Mouse (Mus musculus): ENCODE measurements at regions not wholly inside any gene's neighbourhood (a gene's known extent, or its start where the extent isn't known, plus 50 kb on each side); places are given as distances from the start of the nearest gene placed in this dataset.
"Not testable (repeated sequence)": the region's sequence is repeated elsewhere in the genome, so short reads cannot be mapped to it uniquely, and the experiment has no call there.

DNA sequence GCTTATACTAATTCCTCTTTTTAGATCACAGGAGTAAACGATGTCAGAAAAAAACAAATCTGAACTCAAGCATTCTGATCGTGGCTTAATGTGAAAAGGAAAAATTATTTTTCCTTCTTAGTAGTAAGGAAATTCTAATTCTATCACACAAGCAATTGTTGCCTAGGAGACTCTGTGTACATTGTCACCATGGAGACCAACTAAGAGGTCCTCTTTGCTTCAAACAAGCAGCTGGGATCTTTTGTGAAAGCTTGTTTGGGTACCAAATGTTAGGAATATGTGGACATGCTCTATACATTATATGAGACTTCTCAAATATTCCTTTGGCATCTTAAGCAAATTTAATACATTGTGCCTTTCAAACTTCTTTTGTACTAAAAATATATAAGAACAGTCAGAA is 345.9 kb upstream of the Atp10a start:
- DNase-seq (ENCODE audit: low read depth, low spot score): no peak

DNA sequence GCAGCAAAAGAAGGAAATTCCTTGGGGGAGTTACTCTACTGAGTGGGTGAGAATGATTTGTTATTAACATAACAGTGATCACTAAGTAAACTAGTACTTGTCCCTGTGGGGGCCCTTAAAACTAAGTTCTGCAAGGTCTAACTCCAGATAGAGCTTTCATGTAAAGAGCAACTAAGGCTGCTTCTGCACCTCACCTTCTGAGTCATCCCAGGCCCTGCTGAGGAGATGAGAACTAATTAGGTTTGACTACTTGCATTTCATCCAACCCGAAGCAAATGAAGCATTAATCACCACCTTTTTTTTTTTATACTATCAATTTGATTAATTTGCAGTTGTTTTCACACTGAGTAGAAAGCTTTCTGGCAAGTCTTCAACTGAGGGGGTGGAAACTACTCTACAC is 333.6 kb upstream of the Atp10a start:
- DNase-seq (ENCODE audit: low read depth, low spot score): no peak

DNA sequence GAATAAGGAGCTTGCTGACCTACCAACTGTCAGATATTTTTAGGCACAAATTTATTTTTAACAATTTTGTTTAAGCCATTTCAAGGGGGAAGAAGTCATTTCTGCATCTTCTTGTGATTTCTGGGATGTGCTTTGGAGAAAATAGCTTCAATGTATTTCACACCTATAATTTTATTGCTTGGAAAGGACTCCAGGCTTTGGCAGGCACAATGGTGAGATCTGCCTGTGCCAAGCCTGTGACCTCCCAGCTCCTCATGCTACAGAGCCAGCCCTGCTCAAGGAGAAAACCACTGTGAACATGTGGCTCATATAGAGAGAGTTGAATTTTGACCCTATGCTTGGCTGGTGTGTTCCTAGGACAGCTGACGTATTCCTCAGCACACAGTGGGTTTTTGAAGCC is 288.6 kb upstream of the Atp10a start:
- DNase-seq (ENCODE audit: low read depth, low spot score): no peak

DNA sequence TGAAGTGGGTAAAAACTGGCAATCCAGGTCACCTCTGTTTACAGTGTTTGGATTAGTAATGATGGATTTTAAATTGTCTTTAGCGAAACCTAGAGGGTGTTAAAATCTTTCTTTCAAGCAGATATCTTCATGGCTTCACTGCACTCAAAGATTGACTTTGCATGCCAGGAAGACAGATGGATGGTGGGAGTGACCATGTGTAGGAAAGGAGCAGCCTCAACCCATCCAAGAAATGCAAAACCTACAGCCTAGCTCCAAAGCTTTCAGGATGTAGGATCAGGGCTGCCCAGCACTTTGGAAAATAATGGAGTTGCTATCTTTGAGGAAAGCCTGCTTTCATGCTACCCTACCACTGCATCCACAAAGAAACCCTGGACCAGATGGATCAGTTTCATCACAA is 272.6 kb upstream of the Atp10a start:
- DNase-seq (ENCODE audit: low read depth, low spot score): no peak

DNA sequence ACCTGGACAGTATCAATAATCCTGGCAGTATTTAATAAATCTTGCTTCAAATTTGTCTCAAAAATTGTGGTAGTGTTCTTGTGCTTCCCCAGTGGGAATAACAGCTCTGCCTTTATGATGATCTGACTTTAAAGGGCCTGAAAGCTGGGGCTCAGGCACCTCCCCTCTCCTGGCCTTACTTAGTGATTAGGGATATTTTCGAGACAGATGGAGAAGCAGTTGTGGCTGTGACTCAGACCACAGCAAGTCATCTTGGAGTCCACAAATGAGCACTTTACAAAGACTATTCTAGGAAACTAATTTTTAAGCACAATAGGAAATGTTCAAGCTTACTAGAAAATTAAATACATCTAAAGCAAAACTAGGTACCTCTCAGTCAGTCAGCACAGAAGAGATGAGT is 267.6 kb upstream of the Atp10a start:
- DNase-seq (ENCODE audit: low read depth, low spot score): no peak

DNA sequence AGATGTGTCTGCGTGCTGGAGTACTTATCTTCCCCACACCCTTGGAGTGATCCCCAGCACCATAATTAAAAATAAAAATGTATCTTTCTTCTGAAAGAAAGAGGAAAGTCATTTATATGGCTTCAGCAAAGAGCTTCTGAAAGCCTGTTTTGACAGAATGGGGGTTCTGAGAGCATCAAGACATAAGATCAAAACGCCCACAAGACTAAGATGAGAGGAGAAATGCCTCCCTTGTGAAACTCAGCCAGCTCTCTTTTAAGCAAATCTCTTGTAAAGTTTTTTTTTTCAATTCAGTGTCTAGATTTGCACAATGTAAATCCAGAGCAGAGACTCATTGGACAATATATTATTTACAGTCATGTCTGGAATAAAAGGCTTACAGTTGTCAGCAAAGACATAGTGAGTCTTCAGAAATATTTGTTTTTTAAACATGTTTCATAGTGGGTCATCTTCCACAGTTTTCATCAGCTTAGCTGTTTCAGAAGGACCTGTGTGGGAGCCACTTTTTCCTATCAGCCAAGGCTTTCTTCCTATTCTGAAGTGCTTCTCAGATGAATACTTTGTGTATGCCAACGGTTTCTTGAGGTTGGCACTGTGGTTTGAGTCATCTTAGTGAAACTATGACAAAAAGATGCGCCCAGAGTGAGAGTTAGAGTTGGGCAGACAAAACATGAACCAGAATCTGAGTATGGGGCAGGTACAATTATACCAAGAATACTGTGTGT is 263.4 kb upstream of the Atp10a start:
- no peak for DNase-seq (ENCODE audit: low read depth, low spot score)

DNA sequence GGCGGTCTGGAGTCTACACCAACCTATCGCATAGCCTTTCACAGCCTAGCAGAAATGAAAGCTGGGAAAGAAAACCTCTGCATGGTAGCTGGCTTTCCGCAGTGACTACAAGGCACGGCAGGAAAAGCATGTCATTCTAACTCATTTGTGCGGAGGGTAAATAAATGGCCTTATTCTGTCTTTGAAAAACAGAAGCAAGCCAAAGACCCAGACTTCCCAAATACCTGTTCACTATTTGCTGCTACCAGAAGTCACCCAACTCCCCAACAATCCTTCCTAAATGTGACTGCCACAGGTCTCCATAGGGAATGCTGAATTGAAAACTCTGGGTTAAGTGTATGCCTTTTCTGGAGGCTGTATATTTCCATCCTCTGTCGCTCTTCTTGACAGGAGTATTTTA is 258.0 kb upstream of the Atp10a start:
- DNase-seq (ENCODE audit: low read depth, low spot score): no peak

DNA sequence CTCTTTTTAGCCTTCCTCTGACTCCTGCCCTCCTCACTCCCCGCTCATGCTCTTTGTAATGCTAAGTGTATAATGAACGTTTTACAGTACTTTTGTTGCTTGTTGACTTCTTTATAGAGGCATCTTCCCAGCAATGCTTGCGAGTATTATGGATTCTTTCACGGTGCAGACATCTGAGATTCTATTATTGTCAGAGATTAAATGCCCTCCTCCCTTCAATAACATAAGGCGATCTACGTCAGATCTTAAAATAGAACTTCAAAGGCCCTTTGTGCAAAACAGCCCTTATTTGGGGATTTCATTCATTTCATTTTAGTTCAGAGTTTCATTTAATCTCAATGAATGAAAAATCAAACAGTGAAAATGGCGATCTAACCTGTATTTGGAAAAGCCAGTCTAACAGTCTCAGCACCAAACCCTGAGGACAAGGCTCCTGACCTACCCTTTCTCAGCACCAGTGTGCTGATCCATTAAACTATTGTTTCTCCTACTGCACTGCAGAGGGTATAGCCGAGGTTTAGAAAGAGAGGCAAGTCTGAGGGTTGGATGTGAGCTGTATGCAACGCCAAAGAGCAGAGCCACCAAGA is 257.3 kb upstream of the Atp10a start:
- no peak for DNase-seq (ENCODE audit: low read depth, low spot score)

DNA sequence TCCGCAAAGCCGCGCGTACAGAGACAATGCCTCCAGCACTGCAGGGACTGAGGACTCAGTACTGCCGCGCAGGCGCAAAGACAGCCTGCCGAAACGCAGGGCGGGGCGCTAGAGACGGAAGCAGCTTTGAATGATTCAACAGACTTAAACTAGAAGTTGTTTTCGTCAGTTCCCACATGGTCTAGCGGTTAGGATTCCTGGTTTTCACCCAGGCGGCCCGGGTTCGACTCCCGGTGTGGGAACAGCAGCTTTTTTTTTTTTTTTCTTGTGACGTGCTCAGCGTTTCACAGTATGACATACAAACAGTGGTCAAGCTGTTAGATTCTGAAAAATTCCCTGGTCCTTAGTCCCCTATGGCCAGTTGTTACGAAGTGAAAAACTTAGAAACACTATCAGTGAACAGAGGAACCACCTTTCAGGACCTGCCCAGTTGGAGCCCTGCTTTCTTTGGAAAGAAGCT is 256.8 kb upstream of the Atp10a start:
- peak; percentile 76 for DNase-seq (ENCODE audit: low read depth, low spot score)

DNA sequence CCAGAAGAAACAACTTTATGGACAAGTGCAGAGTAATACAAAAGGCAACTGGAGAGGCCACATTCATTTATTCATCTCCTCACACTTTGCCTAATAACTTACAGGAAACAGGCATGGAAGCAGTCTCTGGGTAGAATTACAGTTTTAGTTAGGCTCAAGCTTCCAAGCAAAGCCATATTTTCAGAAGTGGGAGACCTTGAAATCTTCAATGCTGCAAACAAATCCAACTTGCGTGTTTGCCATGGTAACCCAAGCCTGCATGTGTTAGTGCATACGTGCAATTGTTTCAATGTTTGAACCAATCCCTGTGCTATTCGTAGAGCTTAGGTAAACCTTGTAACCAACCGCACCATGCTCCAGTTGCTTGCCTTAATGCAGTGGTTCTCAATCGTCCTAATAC is 256.3 kb upstream of the Atp10a start:
- no peak for DNase-seq (ENCODE audit: low read depth, low spot score)

DNA sequence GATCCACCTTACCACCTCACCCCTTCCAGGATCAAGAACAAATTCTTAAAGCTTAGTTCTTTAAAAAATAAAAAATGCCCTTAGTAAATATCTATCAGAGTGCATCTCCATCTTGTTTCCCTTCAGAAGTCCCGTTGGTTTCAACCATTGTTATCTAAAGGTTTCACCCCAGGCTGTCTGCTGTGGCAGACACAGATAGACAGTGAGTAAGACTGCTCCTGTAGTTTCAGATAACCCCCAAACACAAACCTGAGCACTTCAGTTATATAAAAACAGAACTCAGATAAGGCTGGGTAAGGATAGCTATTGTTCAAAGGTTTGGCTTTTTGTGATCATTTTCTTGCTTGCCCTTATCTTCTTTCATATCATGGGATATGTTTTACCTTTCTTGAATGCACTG is 255.4 kb upstream of the Atp10a start:
- DNase-seq (ENCODE audit: low read depth, low spot score): no peak

DNA sequence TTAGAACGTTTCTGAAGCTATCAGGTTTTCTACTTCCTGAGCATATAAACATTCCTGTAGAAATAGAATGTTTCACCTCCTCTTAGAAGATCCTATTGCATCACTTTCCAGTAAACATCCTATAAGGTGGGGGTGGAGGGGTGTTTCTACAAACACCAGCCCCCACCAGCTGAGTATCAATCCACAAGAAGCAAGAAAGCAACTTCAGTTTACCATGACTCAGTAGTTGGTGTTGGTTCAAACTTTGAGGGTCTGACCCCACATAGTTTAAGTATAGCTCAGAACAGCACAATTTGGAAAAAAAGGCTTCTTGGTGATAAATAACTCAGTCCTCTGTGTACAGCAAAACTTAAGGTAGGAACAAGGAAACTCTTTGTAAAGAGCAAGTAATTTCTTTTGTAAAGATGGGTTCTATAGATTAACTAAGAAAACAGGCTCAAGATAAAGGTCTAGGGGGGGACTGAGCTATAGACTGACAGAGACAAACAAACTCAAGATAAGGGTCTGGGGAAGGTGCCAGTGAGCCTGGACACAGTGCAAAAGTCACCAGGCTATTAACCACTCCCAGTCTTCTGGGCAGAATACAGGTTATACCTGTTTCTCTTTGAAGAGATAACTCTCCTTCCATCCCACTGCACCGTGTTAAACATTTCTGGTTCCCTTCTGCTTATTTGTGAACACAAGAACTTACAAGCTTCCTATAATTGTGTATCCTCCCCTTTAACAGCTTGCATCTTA is 218.9 kb upstream of the Atp10a start:
- DNase-seq (ENCODE audit: low read depth, low spot score): no peak

DNA sequence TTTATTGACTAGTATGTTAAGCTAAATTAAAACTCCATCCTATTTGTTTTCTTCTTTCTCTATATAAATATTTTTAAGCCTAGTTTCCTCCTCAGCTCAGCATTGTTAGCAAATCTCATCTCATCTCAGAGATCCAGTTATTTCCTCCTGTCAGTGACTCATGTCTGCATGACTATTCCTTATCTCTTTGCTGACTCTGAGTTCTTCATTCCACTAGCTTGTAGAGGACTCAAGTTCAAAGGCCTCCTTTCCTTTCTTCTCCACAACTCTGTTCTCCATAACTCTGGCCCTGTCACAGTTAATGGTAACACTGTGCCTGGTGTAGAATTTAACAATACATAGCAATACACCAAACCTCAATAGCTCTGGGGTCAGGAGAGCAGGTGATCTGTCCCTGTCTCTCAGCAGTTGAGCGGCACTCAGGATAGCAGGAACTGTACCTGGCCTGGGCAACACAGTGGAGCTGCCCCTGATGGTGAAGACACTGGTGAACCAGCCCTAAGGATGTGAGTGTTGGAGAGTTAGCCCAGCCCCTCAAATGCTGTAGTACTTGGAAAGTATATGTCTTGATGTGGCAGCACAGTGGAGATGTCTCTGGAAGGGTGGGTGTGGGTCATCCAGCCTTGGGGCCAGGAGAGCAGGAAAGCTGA is 213.3 kb upstream of the Atp10a start:
- no peak for DNase-seq (ENCODE audit: low read depth, low spot score)

DNA sequence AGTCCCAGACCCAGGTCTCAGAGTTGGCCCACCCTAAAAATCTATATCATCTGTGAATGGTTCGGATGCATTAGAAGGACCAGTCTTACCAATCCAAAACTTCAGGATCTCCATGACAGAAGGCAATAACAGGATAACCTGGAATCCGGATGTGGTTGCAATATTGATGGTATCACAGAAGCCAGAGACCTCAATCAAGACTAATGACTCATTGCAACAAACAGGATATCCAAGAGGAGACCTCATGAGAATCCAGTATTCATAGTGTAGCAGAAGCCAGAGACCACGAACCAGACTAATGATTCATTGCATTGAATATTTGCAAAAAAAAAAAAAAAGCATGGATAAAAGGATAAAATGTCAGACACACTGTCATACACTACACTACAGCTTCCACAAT is 212.7 kb upstream of the Atp10a start:
- no peak for DNase-seq (ENCODE audit: low read depth, low spot score)

DNA sequence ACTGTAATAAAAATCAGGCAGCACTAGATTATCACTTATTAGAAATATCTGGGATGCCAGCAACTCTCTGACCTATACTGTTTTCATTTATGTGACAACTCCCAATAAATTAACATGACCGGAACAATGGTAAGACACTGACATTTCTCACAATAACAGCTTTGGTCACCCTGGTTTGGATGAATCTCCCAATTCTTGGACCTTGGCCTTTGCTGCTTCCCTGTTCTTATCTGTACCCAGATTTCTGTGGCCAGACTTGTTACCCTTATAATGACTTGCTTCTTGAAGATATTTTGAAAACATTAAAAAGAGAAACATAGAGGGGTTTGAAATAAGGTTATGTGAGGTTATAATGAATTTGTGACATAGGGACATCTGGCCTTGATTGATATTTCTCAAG is 210.2 kb upstream of the Atp10a start:
- DNase-seq (ENCODE audit: low read depth, low spot score): no peak

DNA sequence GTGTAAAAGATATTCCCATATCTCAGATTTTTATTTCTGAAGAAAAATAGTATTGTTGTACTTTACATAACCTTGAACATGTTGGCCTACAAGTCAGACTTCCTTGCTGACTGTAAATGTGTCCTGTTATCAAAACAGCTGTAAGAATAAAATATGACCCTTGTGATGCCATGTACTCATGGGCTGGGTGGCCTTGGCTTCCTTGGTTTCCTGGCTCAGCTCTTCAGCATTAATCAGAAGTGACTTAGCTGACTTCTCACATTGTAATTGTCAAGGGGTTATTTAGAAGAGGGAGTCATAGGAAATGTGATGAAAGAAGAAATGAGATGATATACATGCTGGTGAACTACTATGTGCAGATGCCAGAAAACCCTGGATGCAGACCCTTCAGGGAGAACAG is 209.7 kb upstream of the Atp10a start:
- no peak for DNase-seq (ENCODE audit: low read depth, low spot score)

DNA sequence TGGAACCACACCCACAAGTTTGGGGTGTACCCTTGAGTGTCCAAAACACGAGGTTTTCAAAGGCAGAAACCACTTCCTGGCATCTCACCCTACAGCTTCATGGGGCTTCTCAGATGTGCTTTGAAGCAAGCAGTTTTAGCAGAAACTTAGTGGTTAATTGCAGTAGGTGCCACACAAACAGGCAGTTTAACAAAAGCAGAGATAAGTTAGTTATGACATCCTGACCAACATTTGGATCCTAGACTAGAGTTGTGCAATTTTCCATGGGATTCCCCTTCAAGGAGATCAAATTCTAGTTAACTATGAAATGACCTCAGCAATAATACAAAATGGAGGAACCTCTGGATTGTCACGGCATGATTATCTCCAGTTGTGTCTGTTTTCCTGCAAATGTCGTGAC is 207.2 kb upstream of the Atp10a start:
- DNase-seq (ENCODE audit: low read depth, low spot score): no peak

DNA sequence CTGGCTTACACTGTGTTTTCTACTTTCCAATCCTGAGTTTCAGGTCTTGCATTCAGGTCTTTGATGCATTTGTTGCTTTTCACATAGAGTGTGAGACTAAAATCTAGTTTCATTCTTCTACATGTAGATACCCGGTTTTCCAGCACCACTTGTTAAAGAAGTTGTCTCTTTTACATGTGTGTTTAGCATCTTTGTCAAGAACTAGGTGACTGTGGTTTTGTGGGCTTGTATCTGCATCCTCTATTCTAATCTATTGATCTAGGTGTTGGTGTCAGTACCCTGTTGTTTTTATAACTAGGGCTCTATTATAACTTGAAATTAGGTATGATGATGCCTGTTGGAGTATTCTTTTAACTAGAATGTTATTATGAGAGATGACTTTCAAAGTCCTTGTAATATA is 204.0 kb upstream of the Atp10a start:
- DNase-seq (ENCODE audit: low read depth, low spot score): no peak

DNA sequence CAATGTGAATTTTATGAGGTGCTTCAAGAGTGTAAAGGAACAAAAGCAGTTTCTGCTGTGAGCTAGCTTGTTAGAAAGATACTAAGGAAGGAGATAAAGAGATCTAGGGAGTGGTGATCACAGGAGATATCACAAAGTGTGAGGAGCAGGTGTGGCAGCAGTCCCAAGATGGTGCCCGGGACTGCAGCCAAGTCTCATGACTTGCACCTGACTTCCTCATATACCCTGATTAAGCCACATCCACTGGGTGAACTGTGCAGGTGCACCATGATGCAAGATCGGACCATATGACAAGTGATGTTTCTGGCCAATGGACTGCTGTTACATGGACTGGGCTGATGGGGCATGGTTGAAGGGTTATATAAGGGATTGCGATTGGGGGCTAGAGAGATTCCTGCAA is 197.8 kb upstream of the Atp10a start:
- DNase-seq (ENCODE audit: low read depth, low spot score): not testable (repeated sequence)

DNA sequence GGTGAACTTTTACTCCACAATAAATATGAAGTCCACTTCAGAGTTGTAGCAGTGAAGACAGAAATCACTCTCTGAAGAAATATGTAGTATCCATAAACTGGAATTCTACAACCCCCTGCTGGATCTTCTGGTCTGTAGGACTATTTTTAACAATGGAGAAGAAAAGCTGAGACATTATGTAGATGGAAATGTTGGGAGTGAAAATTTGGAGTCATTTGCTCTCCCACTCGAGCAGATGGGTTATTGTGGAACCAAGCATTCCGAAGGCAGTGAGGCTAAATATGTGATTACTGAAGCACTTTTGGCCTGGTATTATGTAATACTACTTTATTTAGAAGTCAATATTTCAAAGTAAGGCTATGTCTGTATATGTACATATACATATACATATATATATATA is 195.0 kb upstream of the Atp10a start:
- DNase-seq (ENCODE audit: low read depth, low spot score): no peak

DNA sequence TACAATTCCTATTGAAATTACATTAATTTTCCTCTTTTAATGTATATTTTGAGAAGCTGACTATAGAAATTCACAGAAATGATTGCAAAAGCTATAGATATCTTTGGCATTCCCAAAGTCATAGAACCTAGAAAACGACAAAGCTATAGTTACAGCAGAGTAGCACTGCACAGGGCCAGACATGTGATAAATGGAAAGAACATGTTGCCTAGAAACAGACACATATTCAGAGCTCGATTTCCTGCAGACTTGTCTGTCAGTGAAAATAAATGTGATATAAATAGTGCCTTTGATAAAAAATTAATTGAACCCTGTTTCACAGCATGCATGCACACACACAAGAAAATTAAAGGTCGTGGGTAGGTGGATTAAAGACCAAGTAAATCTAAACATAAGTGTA is 182.8 kb upstream of the Atp10a start:
- no peak for DNase-seq (ENCODE audit: low read depth, low spot score)

DNA sequence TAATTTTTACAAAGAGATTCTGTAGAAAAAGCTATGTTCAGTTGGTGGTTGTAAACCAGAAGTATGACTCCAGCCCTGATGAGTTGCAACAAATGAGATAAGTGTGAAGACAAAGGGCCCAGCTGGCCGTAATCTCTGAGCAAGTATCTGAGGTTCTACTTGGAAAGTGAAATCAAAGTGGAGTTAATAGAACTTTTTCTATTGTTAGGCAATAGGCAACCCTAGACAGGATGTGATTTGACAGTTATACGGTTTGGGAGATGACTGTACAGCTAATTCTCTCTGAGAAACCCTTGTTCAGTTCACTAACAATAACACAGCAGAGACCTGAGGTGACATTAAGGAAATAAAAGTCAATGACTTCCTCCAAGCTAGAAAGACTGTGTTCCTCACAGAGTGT is 180.8 kb upstream of the Atp10a start:
- DNase-seq (ENCODE audit: low read depth, low spot score): no peak

DNA sequence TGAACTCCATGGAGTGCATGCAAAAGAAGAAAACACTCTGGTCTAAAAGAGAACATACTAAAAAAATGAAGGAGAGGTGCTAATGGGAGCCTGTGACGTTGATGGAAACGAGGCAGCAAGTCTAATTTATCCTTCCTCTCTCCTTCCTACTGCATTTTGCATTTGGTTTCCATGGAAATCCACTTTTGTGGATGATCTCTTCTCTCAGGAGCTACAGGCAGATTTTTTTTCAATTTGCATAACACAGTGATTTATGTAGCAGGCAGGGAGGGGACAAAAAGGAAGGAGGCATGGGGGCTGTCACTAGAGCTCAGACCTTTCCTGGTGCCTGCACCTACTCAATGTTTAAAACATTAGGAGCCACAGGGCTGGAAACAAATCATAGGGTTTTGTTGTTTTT is 167.7 kb upstream of the Atp10a start:
- no peak for DNase-seq (ENCODE audit: low read depth, low spot score)
